Mouse (Mus musculus) megakaryocyte-erythroid progenitor cell, adult 5 weeks (primary cell): Measurements from ENCODE around the gene Des. TPM values are rescaled to one million over a fixed set of nuclear protein-coding genes. Genes with fewer than 3 reads are reported as not detected.

Experiments used
- polyA plus RNA-seq: library from polyadenylated mRNA; stranded (reverse); fragments of >175 nt; gene quantifications from 2 replicates; pipeline ENCODE4 v1.2.3, GENCODE M21; 2012

Des gene
- 0.02 and 0.07 TPM in 2 replicates for polyA plus RNA-seq

DNA sequence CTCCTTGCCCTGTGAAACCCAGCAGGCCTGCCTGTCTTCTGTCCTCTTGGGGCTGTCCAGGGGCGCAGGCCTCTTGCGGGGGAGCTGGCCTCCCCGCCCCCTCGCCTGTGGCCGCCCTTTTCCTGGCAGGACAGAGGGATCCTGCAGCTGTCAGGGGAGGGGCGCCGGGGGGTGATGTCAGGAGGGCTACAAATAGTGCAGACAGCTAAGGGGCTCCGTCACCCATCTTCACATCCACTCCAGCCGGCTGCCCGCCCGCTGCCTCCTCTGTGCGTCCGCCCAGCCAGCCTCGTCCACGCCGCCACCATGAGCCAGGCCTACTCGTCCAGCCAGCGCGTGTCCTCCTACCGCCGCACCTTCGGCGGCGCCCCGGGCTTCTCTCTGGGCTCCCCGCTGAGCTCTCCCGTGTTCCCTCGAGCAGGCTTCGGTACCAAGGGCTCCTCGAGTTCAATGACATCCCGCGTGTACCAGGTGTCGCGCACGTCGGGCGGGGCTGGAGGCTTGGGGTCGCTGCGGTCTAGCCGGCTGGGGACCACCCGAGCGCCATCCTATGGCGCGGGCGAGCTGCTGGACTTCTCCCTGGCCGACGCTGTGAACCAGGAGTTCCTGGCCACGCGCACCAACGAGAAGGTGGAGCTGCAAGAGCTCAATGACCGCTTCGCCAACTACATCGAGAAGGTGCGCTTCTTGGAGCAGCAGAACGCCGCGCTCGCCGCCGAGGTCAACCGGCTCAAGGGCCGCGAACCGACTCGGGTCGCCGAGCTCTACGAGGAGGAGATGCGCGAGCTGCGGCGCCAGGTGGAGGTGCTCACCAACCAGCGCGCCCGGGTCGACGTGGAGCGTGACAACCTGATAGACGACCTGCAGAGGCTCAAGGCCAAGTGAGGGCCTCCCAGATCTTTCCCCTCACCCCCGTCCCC lies at the start of gene Des:
TSS of gene Des (plus strand) at position 218 of the 920 bp plus-strand sequence.

DNA sequence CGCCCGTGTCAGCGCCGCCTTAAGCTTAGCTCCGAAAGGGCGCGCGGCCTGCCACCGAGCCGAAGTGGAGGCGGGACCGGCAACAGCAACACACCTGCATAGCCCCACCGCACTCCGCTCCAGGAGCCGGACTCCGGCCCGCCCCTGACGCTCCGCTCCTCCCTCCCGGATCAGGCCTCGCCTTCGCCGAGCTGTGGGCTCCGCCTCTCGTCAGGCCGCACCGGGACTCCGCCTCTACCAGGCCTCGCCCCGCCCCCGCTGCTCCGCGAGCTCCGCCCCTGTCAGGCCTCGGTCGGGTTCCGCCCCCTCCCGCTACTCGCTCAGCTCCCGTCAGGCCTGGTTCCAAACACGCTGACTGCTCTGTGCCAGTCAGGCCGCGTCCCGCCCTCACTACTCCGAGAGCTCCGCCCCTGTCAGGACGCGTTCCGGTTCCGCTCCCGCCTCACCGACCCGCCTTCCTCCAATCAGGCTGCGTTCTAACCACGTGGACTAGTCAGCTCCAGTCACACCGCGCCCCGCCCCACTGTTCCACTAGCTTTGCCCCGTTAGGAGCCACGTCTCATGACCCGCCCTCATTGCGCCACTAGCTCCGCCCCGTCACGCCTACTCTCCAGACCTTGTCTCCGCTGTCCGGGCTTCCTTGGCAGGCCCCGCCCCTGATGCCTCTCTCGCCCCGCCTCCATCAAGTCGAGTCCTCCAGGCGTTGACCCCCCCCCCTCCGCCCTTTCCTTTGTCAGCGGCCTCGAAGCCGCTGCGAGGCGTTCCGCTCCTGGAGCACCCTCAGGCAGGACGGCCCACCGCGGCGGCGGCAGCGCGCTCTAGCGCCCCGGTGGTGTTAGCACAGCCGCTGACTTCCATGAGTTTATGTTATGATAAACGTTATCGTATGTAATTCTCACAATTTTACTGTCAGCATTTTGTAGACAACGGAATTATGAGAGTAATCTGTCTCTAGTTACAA lies 42.6 kb upstream of the Des start, which contains the start of gene Dnpep:
TSS of gene Dnpep (minus strand) at position 750 of the 961 bp plus-strand sequence.

DNA sequence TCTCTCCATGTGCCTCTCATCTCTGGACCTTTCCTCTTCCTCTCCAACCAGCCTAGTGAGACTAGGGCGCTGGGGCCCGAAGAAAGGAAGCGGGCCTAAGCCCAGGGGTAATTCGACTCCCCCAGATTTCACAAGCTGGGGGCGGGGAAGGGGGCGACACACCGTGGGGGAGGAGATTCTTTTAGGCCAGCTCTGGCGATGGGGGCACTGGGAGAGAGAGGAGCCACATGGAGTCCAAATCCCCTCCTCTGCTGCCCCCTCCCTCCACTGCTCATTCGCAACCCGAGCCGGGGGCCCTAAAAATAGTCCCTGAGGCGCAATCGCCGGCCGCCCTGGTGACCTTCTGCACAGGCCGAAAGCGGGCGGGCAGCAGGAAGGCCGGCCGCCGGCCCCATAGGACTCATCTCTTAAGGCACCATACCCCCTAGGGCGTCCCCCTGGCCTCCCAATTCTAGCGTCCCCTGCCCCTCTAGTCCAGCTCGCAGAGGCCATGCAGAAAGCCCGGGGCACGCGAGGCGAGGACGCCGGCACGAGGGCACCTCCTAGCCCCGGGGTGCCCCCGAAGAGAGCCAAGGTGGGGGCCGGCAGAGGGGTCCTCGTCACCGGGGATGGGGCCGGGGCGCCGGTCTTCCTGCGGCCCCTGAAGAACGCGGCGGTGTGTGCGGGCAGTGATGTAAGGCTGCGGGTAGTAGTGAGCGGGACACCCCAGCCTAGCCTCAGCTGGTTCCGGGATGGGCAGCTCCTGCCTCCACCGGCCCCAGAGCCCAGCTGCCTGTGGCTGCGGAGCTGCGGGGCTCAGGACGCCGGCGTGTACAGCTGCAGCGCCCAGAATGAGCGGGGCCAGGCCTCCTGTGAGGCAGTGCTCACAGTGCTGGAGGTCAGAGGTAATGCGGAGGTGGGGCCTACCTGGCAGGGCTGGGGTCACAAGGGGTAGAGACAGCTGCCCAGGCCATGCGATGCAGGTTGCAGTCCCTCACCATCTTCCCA lies 15.1 kb downstream of the Des start, which contains the start of gene Speg:
TSS of gene Speg (plus strand) at position 348 of the 987 bp plus-strand sequence.

Other genes starting within 250 kb of the Des start
- 0.23 and 0.86 TPM in 2 replicates for gene Nhej1, start 235.1 kb upstream of the Des start, polyA plus RNA-seq
- gene Slc23a3, start 226.4 kb upstream of the Des start, polyA plus RNA-seq: 0.04 and 0.11 TPM in 2 replicates
- 46.0 and 48.0 TPM in 2 replicates for gene Cnppd1, start 217.6 kb upstream of the Des start, polyA plus RNA-seq
- gene Retreg2, start 217.6 kb upstream of the Des start, polyA plus RNA-seq: 76.7 and 81.7 TPM in 2 replicates
- gene Zfand2b, start 191.7 kb upstream of the Des start, polyA plus RNA-seq: 17.3 and 19.8 TPM in 2 replicates
- gene Abcb6, start 179.9 kb upstream of the Des start, polyA plus RNA-seq: 2.1 and 2.5 TPM in 2 replicates
- gene Ankzf1, start 168.2 kb upstream of the Des start, polyA plus RNA-seq: 9.1 and 10.4 TPM in 2 replicates
- 37.1 and 46.0 TPM in 2 replicates for gene Atg9a, start 168.1 kb upstream of the Des start, polyA plus RNA-seq
- gene Glb1l, start 149.5 kb upstream of the Des start, polyA plus RNA-seq: 1.1 and 1.2 TPM in 2 replicates
- gene Stk16, start 149.5 kb upstream of the Des start, polyA plus RNA-seq: 240 and 305 TPM in 2 replicates
- 122 and 162 TPM in 2 replicates for gene Tuba4a, start 140.5 kb upstream of the Des start, polyA plus RNA-seq
- not detected in 2 replicates for gene A630095N17Rik, start 128.2 kb upstream of the Des start, polyA plus RNA-seq
- 10.7 and 13.4 TPM in 2 replicates for gene Dnajb2, start 123.9 kb upstream of the Des start, polyA plus RNA-seq
- gene Ptprn, start 95.8 kb upstream of the Des start, polyA plus RNA-seq: 0.20 and 0.35 TPM in 2 replicates
- not detected in 2 replicates for gene Resp18, start 81.9 kb upstream of the Des start, polyA plus RNA-seq
- 67.1 and 68.5 TPM in 2 replicates for gene Dnpep, start 42.3 kb upstream of the Des start, polyA plus RNA-seq
- 0.53 and 1.1 TPM in 2 replicates for gene Speg, start 15.0 kb downstream of the Des start, polyA plus RNA-seq
- 195 and 229 TPM in 2 replicates for gene Gmppa, start 75.6 kb downstream of the Des start, polyA plus RNA-seq
- 0.04 TPM in 1 of 2 replicates, not detected in the other for gene Asic4, start 90.1 kb downstream of the Des start, polyA plus RNA-seq
- gene Chpf, start 119.0 kb downstream of the Des start, polyA plus RNA-seq: 11.5 and 12.8 TPM in 2 replicates
- gene Tmem198, start 119.2 kb downstream of the Des start, polyA plus RNA-seq: 0.96 TPM in 2 replicates
- gene Obsl1, start 146.1 kb downstream of the Des start, polyA plus RNA-seq: 2.0 and 4.2 TPM in 2 replicates
- 0.78 and 0.86 TPM in 2 replicates for gene Inha, start 146.7 kb downstream of the Des start, polyA plus RNA-seq
- gene Stk11ip, start 161.2 kb downstream of the Des start, polyA plus RNA-seq: 116 and 118 TPM in 2 replicates
- 0.41 and 0.89 TPM in 2 replicates for gene Slc4a3, start 185.9 kb downstream of the Des start, polyA plus RNA-seq